Mouse (Mus musculus) lung, postnatal 25 days (tissue): ENCODE measurements around the gene Asxl1.

Source experiments
- DNase-seq: peaks from one replicate; pipeline ENCODE4 v3.0.0; 2022; ENCODE audit warnings: low spot score

The Asxl1 gene

GRCm38 (mm10) chr2:153444254-153445136, 98.9 kb downstream of the Asxl1 start:
- peak; percentile 70 for DNase-seq

- DNase-seq: no peak
Measured at GRCm38 (mm10) chr2:153445137-153446016, 99.7 kb downstream of the Asxl1 start.

GRCm38 (mm10) chr2:153446017-153446408, 100.4 kb downstream of the Asxl1 start:
- DNase-seq: peak; percentile 64

- no peak for DNase-seq
Measured at GRCm38 (mm10) chr2:153446476-153446875, 100.8 kb downstream of the Asxl1 start.

GRCm38 (mm10) chr2:153447719-153448118, 102.1 kb downstream of the Asxl1 start:
- DNase-seq: no peak

- DNase-seq: no peak
Measured at GRCm38 (mm10) chr2:153448519-153448918, 102.9 kb downstream of the Asxl1 start.
